Mouse (Mus musculus) urinary bladder, adult 18-20 months (tissue): ENCODE results near the gene Olfr1312.
"Not testable (repeated sequence)": the region's sequence is repeated elsewhere in the genome, so short reads cannot be mapped to it uniquely, and the experiment has no call there.

Experiments
- DNase-seq, 2 experiments: peaks; one replicate each; pipeline ENCODE4 v3.0.0; 2022; ENCODE audit warnings: low spot score in 2 of 2, mixed read lengths in 2 of 2

Gene Olfr1312

DNA sequence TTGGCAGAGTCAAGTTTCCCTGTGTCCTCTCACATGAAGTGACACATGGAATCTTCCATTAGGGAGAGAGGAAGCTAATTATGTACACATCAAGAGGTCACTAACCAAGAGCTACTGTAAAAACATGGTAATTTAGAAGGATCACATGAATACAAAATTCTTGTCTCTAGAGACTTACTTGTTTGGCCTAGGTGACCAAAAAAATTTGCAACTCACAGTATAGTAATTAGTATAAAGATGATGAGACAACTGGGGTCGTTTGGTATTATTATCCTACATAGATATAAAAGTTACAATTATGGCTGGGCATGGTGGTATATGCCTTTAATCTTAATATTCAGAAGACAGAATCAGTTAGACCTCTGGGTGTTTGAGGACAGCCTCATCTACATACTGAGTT is at the start of gene Olfr1312:
Olfr1312 (minus strand) TSS at position 101 of the 400 bp plus-strand sequence.
- DNase-seq, result no peak

DNA sequence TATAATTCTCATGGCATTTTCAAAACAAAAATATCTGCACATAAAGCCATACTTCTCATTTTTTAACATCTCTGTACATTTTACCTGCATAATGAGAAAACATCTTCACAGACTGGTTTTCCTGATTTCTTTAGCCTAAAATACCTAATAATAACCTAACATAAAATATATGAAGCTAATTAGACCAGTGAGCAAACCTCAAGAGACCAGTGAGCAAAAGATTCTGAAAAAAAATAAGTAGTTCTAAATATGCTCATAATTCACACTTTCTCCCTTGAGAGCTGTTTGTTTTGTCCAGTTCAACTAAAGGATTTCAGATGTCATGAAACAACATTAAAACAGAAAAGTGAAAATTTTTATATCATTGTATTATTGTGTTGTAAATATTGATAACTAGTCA is 46.6 kb upstream of the Olfr1312 start, which contains the start of gene Olfr1314:
Olfr1314 (minus strand) TSS at position 101 of the 400 bp plus-strand sequence.
- DNase-seq, result no peak

DNA sequence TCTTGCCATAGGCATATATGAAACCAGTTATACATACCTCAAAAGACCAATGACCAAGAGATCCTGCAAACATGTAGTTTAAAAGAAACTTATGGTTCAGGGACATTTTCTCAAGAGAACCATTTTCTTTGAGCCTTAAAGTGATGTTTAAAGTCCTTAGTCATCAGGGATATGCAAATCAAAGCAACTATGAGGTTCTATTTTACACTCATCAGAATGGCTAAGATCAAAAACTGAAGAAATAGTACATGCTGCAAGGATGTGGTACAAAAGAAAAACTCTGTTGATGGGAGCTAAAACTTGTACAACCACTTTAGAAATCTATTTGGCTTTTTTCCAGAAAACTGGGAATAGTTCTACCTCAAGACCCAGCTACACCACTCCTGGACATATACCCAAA is 27.7 kb upstream of the Olfr1312 start, which contains the start of gene Olfr1313:
Olfr1313 (minus strand) TSS at position 101 of the 400 bp plus-strand sequence.
- no peak for DNase-seq

DNA sequence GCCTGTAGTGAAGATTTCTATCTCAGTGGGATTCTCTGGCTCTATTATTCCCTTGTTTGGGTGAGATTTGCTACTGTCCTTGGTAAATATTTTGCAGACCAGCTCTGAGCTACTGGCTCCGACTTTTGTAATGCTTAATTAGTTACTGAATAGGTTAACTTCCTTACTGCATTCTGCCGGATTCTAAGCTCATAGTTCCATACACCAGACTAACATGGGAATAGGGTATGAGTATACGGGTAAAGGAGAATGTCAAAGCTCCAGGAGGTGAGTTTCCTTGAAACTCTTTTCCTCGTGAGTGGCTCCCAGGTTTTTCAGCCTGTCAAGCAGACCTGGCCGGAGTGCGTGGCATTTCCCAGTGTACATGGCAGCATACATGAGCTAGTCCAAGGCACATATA is 23.1 kb downstream of the Olfr1312 start:
- DNase-seq, result not testable (repeated sequence)

DNA sequence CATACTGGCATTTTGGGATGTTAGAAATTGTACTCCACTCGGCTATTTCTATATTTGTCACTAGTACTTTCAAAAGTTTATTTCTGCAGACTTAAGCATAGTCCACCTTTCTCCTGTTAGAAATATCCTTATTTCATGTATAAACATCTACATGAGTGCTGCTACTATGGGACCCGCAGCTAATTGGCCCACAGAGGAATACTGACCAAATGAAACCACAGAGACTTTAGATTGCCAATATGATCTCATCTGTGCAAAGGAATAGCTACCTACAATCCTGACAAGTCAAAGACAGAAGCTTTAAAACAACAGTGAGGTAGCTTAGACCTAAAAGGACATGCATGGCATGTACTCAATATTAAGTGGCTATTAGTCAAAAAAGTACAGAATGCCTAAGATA is 25.7 kb downstream of the Olfr1312 start, which contains the start of gene Olfr1311:
Olfr1311 (minus strand) TSS at position 101 of the 400 bp plus-strand sequence.
- DNase-seq, result no peak

DNA sequence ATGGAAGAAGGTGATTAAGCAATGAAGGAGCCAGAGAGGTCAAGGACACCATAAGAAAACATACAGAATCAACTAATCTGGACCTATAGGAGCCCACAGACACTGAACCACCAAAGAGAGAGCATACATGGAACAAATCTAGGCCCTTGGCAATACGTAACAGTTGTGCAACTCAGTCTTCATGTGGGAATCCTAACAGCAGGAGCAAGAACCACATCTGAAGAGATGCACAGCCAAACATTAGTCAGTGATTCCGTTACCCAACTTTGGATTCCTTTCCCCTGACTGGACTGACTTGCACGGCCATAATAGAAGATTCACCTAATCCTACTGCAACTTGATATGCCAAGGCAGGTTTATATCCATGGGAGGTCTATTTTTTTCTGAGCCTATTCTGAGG is 35.1 kb downstream of the Olfr1312 start:
- DNase-seq, result no peak

DNA sequence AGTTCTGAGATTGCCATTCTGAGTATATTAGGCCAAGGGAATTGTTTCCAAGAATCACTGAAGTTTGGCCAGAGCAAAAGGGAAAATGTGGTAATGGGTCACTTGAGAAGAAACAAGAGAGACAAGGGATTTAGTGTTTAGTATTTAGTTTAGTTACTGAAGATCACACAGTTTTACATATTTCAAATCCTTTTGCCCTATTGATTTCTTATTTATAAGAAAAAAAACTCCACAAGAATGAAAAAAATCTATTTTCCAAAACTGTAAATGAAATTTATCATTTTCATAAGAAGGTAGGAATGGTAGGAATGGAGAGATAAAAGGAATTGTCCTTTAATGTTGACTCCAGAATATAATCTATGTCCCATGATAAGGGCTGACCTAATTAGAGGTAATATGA is 37.4 kb downstream of the Olfr1312 start, which contains the start of gene Olfr1310:
Olfr1310 (minus strand) TSS at position 101 of the 400 bp plus-strand sequence.
- DNase-seq, result no peak

DNA sequence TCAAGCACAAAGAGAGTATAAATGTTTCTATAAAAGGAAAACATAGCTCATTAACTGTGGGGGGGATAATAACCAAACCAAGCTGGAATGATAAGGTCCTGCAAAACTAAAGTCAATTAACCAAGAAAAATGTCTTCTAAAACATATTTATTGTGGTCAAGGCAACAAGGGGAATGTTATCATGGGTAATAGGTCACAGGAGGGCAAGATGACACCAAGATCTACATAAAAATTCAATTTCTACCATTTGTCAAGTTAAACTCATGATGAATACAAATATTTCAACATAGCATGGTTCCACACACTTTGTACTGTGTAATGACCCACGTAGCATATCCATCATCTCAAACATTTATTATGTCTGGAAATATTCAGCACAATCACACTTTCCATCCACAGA is 59.9 kb downstream of the Olfr1312 start, which contains the start of gene Olfr1309:
Olfr1309 (minus strand) TSS at position 101 of the 400 bp plus-strand sequence.
- DNase-seq, result no peak
